Mouse (Mus musculus) heart, postnatal 10 days (tissue): ENCODE data around the gene Fzr1. TPM values are rescaled to one million over a fixed set of nuclear protein-coding genes. Genes with fewer than 3 reads are reported as not detected.

ENCODE experiments used
- DNase-seq, 2 experiments: peaks; one replicate each; pipeline ENCODE4 v3.0.0; 2021
- intact Hi-C: fragments of 180-260 bp; cut with DNase I; formaldehyde crosslinking; loops from one replicate; pipeline ENCODE4 v1.15.1; 2025
- microRNA-seq, 2 experiments: library from miRNA; unstranded; fragments of <30 nt; microRNA quantifications; one replicate each; pipeline ENCODE4 v1.2.0; 2022
- total RNA-seq, 2 experiments: library from RNA; stranded (reverse); gene quantifications; 2 replicates each; pipeline ENCODE4 v1.2.3; 2021

Fzr1 gene
- total RNA-seq, 2 experiments from 2014 or later, result 39.7 to 41.2 TPM

DNA sequence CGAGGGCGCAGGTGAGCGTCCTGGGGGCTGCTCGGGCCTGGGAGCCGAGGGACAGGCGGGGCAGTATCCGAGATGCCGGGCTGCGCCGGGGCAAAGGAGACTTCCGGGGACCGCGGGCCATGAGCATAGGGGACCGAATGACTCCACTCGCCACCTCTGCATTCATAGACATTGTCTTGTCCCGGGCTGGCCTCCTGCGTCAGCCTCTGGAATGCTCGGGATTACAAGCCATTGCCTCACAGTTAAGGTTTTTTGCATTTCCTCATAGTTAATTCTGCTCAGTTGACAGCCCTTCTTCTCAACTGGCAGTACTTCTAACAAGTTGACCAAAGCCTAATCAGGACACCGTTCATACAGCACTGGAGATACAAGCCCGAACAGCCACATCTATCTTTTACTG lies 56.9 kb downstream of the Fzr1 start:
- DNase-seq, result no peak
- intact Hi-C loops, result no loop called here

DNA sequence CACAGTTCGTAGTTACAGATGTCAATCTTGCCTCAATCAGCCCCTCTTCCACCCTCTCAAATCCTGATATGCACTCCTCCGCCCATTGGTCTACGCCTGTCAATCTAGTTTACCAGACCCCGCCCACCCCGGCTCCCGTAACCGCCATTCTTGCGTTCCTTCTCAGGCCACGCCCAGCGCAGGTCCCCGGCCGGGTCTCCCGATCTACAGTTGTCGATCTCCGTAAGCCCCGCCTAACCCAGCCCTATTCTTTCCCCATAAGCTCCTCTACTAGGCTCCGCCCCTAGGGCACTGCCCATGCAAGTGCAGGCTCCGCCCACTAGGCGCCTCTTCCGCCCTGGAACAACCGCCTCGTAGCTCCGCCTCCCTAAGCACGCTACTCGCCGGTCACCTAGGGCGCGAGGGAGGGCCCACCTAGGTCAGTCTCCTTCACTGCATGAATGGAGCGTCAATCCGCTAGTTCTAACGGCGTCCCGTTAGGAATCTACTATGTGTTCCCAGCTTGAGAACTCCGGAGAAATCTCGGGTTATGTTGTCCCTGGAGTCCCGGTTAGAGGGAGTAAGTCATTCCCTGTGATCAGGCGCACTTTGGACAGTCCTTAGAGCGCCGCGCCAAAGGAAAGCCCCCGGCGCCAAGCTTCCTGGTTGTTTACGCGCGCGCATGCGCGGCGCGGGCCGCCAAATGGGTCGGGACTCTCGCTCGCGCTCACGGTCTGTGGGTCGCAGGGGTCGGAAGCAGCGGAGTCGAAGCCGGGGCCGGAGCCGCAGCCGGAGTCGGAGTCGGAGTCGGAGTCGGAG lies 57.6 kb downstream of the Fzr1 start, which contains the start of gene Cactin:
Cactin (plus strand) TSS at position 554 of the 798 bp plus-strand sequence.
- intact Hi-C loops, result loop anchor here (1.0 kb wide), 1 partner anchor 19 kb away; no protein-coding TSS in a partner anchor
- peak; percentile 100 for DNase-seq

DNA sequence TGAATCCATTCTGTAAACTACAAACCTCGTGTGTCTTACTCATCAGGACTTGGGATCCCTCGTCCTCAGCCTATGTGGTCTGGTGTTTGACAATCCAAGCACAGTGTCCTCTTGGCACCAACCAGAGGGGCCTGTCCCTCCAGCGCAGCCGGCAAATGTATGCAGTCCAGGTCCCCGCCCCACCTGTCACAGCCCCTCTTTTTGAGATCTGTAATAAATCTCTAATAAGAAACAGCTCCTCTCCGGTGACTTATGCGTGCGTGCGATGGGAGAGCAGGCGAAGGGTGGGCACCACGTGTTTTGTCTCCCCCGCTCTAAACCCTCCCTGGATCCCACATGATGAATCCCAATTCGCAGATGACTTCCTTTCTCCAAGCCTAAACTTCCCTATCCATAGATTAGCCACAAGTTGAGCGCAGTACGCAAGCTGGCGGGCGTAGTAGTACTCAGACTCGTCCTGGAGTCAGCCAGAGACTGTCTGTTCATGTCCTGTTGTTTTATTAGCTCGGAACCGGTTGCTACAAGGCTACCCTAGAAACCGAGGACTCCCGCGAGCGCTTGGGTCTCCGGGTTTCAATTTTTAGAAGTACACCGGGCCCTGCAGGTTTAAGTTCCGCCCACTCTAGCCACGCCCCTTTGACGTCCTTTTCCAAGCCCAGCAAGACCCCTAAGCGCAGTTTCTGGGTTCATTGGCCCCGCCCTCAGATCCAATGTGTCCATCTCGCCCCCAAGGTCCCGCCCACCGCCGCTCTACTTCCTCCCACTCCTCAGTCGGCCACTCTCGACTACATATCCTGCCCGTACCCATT lies 58.4 kb downstream of the Fzr1 start:
- no peak for DNase-seq
- intact Hi-C loops, result loop anchor here (1.0 kb wide), 1 partner anchor 19 kb away; no protein-coding TSS in a partner anchor

DNA sequence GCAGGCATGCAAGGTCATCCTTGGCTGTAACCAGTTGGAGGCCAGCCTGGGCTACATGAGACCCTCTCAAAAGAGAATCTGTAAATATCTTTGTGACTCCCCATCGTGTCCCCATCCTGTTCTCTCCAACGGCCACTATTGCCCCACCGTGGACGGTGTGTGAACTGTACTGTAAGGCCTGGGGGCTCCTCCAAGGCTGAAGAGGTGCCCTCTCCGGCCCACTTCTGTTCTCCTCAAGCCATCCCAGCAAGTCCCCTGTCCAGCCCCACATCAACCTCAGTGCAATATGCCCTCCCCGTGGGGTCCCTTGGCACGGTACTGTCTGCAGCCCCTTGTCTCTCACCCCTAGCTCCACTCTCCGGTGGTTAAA lies 59.0 kb downstream of the Fzr1 start:
- intact Hi-C loops, result no loop called here
- DNase-seq, result peak in 1 of 2 experiments; percentile 58

DNA sequence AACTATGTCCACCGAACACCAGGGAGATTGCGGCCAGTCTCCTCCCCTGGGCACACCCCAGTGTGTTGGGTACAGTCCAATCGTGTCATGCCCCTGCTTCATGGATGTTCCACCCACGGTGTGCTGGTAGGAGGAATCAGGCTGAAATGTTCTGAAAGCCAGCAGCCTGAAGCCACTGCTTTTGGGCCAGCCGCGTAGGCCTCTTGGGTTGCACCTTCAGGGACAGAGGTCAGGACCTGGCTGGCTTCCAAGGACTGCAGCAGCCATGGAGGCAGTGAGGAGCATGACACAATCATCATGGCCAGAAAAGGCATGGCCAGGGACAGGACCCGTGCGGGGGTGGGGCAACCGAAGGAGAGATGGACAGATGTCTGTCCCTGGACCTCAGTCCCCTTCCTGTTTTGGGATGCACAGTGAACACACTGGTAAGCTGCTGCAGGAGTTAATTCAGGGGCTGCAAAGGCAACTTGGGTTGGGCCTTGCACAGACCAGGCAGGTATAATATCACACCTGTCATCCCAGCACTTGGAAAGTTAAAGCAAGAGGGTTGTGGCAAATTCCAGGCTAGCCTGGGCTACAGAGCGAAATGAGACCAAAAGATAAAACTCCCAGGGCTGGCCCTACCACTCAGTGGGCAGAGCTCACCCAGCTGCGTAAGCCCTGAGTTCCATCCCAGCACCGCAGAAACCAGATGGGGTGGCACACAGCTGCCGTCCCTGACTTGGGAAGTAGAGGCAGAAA lies 59.6 kb downstream of the Fzr1 start:
- intact Hi-C loops, result no loop called here
- DNase-seq, result peak in 1 of 2 experiments; percentile 44

DNA sequence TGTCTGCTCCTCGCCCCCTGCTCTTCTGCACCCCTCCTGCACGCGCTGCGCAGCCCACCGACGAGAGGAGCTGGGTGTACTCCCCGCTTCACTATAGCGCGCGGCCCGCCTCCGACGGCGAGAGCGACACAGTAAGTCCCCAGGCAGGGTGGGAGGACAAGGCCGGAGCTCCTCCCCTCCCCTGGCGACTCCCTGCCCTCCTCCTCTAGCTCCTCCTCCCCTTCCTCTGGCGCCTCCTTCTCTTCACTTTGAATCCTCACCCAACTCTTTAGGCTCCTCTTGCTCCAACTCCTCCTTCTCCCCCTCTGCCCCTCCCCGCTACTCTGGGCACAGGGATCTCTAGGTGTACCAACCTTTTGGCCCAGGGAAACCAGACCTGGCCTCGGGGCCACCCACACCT lies 61.0 kb downstream of the Fzr1 start:
- intact Hi-C loops, result loop anchor here (2.0 kb wide), 1 partner anchor 28 kb away; no protein-coding TSS in a partner anchor
- DNase-seq, result peak in 1 of 2 experiments; percentile 46

DNA sequence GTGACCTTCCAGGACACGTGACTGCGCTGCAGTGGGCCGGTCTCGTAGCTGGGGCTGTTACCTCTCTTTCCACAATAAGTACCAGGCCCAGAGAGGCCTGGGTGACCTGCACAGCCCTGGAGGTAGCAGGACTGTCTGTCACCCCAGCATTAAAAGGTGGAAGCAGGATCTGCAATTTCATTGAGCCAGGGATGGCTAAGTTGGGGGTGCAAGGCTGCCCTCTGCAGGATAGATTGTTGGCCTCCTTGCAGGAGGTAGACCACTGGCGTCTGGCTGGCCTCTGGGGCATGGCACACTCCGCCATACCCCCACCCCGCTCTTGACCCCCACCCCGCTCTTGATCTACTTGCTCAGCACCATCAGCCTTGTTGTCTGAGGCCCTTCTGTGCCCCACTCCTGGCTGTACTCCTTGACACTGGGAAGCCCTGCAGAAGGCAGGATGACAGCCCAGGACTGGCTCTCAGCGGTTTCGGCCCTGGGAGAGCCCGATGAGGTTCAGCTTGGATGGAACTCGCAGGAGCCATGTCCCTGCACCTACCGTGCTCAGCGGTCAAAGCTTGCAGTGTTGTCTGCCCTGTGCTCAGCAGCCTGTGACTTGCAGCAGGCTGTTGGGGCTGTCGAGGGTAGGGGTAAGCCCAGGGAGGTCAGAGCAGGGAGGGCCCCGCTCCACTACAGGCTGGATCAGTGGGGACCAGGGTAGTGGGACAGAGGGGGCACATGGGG lies 61.8 kb downstream of the Fzr1 start:
- intact Hi-C loops, result loop anchor here (2.0 kb wide), 1 partner anchor 28 kb away; no protein-coding TSS in a partner anchor
- DNase-seq, result peak in 1 of 2 experiments; percentile 48

Small RNAs within 50 kb of the gene (microRNA-seq; reads per million reads assigned to microRNA genes)
- gene Mir1191b, result 0.35 to 2.1 reads per million in 2 experiments
- gene Mir6913, result 0.24 to 0.70 reads per million in 2 experiments

Other genes with a start within 250 kb of the Fzr1 start
- gene Zbtb7a, start 243.3 kb downstream of the Fzr1 start, total RNA-seq, result 10 to 100 TPM; 43.7 to 48.0 TPM
- 10 to 100 TPM; 14.7 to 17.8 TPM for gene Pias4, start 210.6 kb downstream of the Fzr1 start, total RNA-seq
- 1,000 to 10,000 TPM; 1,333 to 1,385 TPM for gene Eef2, start 201.9 kb downstream of the Fzr1 start, total RNA-seq
- gene Dapk3, start 195.5 kb downstream of the Fzr1 start, total RNA-seq, result 10 to 100 TPM; 33.3 to 39.1 TPM
- not detected for gene 4930442H23Rik, start 194.7 kb downstream of the Fzr1 start, total RNA-seq
- gene Nmrk2, start 176.5 kb downstream of the Fzr1 start, total RNA-seq, result 10 to 100 TPM; 11.6 to 16.5 TPM
- gene Atcay, start 147.7 kb downstream of the Fzr1 start, total RNA-seq, result under 1 TPM; 0.24 to 0.30 TPM
- gene Zfr2, start 145.4 kb downstream of the Fzr1 start, total RNA-seq, result 1 to 10 TPM; 3.8 TPM
- gene Matk, start 125.6 kb downstream of the Fzr1 start, total RNA-seq, result under 1 TPM; 0.27 to 0.38 TPM
- gene Mrpl54, start 111.6 kb downstream of the Fzr1 start, total RNA-seq, result 100 to 1,000 TPM in 1 of 2 experiments, 10 to 100 TPM in 1; 93.4 to 108 TPM
- gene Apba3, start 111.6 kb downstream of the Fzr1 start, total RNA-seq, result 10 to 100 TPM; 66.5 to 68.3 TPM
- gene Tjp3, start 86.9 kb downstream of the Fzr1 start, total RNA-seq, result under 1 TPM; 0.14 to 0.37 TPM
- gene Pip5k1c, start 85.6 kb downstream of the Fzr1 start, total RNA-seq, result 10 to 100 TPM; 43.2 to 46.4 TPM
- 10 to 100 TPM; 21.0 to 23.6 TPM for gene Cactin, start 57.4 kb downstream of the Fzr1 start, total RNA-seq
- 1 to 10 TPM; 7.7 to 8.5 TPM for gene Tbxa2r, start 49.8 kb downstream of the Fzr1 start, total RNA-seq
- gene Gipc3, start 35.2 kb downstream of the Fzr1 start, total RNA-seq, result 1 to 10 TPM; 4.8 to 6.1 TPM
- 100 to 1,000 TPM in 1 of 2 experiments, 10 to 100 TPM in 1; 88.1 to 105 TPM for gene Hmg20b, start 28.0 kb downstream of the Fzr1 start, total RNA-seq
- gene Mfsd12, start 21.0 kb downstream of the Fzr1 start, total RNA-seq, result 10 to 100 TPM; 11.6 to 14.4 TPM
- 1 to 10 TPM in 1 of 2 experiments, under 1 TPM in 1; 0.42 to 1.1 TPM for gene 4930404N11Rik, start 12.7 kb downstream of the Fzr1 start, total RNA-seq
- 10 to 100 TPM; 53.2 to 57.5 TPM for gene Dohh, start 5.9 kb upstream of the Fzr1 start, total RNA-seq
- under 1 TPM; 0.74 to 0.87 TPM for gene Gm48551, start 6.0 kb upstream of the Fzr1 start, total RNA-seq
- gene Gm48552, start 10.5 kb upstream of the Fzr1 start, total RNA-seq, result under 1 TPM; 0.77 to 0.98 TPM
- gene Smim24, start 14.5 kb upstream of the Fzr1 start, total RNA-seq, result 1 to 10 TPM; 1.3 to 2.2 TPM
- 100 to 1,000 TPM; 139 to 163 TPM for gene Nfic, start 77.1 kb upstream of the Fzr1 start, total RNA-seq
- under 1 TPM; 0.32 to 0.48 TPM for gene Celf5, start 104.2 kb upstream of the Fzr1 start, total RNA-seq
- 10 to 100 TPM; 64.0 to 65.0 TPM for gene Ncln, start 117.9 kb upstream of the Fzr1 start, total RNA-seq
- gene S1pr4, start 121.6 kb upstream of the Fzr1 start, total RNA-seq, result under 1 TPM; 0.86 to 0.87 TPM
- gene Gna15, start 145.7 kb upstream of the Fzr1 start, total RNA-seq, result under 1 TPM; 0.60 to 0.74 TPM
- 10 to 100 TPM; 59.2 to 60.6 TPM for gene Gna11, start 166.7 kb upstream of the Fzr1 start, total RNA-seq
- gene Aes, start 181.0 kb upstream of the Fzr1 start, total RNA-seq, result 100 to 1,000 TPM; 867 to 890 TPM
- 10 to 100 TPM in 1 of 2 experiments, 1 to 10 TPM in 1; 8.1 to 11.2 TPM for gene Tle2, start 196.0 kb upstream of the Fzr1 start, total RNA-seq
- gene Tle6, start 222.6 kb upstream of the Fzr1 start, total RNA-seq, result 10 to 100 TPM; 10.2 to 11.1 TPM
- gene BC025920, start 227.8 kb upstream of the Fzr1 start, total RNA-seq, result 1 to 10 TPM; 1.3 to 1.4 TPM
- 10 to 100 TPM; 12.8 to 14.2 TPM for gene Sirt6, start 249.3 kb upstream of the Fzr1 start, total RNA-seq